Mouse (Mus musculus): Measurements from ENCODE around the gene Gdf1. TPM values are rescaled to one million over a fixed set of nuclear protein-coding genes. Genes with fewer than 3 reads are reported as not detected.

Gdf1 gene
- polyA plus RNA-seq (2012), result not detected in 2 replicates

DNA sequence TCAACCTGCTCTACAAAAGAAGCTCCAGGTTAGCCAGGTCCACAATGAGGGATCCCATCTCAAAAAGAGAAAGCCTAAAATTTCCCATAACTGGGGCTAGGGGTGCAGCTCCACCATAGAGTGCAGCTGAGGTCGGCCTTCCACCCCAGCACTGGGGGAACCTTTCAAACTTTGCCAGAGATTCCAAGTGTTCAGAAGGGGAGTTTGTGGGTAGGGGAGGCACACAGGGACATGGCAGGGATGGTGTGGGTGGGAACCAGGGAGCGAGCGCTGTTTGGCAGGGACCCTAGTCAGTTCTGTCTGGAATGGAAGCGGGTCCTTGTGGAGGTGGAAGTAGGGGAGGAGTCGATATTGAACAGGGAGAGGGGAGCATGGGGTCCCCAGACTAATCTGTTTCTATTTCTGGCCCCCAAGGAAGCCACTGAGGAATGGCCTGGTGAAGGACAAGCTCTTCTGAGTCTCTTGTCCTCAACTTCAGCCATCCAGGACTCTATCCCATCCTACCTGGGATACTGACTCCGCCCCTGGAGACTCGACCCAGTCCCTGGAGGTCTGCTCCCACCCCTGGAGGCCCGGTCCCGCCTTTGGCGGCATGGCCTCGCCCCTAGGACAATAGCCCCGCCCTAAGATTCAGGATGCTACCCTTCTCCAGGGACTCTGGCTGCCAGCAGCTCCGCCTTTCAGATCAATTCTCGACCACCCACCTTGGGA, at the start of gene Gdf1:
Gdf1 (plus strand) TSS at position 694 of the 711 bp plus-strand sequence.
- no peak for TF ChIP-seq GATA1 (IDR thresholded peaks at IDR 0.05; ENCODE audit: low read length)

DNA sequence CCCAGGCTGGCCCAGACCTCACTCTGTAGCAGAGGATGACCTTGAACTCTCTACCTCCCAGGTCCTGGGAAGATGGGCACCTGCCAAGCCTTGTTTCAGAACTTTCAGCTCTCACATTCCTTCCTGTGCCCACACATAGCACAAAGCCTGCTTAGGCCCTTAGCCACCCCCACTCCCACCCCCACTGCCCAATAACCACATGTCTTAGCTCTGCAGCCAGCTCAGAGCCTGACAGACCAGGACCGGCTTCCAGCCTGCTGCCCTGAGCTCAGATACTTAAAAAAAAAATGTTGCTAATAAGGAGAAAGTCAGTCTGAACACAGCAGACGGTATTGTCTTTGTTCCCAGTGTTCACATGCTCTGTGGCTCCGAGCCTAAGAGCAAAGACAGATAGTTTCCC, 48.6 kb upstream of the Gdf1 start:
- no peak for TF ChIP-seq GATA1 (IDR thresholded peaks at IDR 0.05; ENCODE audit: low read length)

DNA sequence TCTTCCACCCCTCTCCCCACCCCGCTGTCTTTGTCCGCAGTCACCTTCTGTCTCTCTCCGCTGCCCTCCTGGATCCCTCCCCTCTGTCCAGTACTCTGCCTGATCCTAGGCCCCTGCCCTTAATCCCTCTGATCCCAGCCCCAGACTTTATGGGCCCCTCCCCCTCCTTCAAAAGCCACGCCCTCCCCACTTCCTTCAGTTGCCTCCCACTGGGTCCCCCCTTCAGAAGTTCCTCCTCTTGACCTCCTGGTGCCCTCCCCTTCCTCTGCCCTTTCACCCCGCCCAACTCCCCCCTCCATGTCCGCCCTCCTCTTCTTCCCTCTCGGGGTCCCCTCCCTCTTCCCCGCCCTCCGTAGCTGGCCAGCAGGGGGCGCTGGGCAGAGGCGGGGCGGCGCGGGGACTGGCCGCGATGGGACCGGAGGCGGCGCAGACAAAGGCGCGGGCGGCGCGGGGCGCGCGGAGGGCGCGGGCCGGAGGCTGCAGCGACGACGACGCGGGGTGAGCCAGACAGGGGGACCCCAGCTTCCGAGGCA, 46.9 kb upstream of the Gdf1 start, which contains the start of gene Homer3:
Homer3 (plus strand) TSS at position 225 of the 533 bp plus-strand sequence.
- no peak for TF ChIP-seq GATA1 (IDR thresholded peaks at IDR 0.05; ENCODE audit: low read length)

DNA sequence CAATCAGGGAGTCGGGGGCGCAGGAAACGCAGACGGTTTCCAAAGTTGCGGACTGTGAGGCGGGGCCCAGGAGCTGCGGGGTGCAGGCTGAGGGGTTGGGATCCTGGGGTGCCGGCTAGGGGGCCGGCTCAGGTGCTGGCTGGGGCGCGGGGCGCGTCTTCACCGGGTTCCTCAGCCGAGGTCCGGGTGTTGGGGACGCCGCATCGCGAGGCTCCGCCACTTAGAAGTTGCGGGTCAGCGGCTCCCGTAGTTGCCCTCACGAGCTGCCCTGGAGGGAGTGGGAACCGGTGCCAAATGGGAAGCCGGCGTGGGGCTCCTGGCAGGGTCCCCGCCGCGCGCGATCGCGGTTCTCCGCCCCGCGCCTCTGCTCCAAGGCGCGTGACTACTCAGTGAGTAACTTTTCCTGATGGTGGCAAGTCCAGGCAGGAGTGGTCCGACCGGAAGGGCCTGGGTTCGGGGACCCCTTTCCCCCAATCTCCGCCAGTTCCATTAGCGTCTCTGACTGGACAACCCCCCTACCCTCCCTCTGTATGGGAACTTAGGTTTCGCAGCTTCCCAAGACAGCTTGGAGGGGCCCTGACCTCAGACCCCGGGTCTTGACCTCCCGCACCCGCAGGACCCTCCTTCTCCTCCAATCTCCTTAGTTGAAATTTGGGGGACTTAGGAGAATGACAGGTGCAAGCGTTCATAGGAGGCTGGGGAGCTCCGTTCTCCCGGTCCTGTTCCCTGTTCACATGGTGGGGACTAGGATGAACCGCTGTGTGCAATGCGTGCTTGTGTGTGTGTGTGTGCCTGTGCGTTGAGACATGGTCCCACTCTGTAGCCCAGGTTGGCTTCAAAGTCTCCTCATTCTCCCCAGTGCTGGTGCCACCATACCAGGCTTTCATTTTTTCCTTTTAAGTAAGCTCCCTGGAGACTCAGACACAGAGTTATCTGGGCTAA, 46.2 kb upstream of the Gdf1 start:
- no peak for TF ChIP-seq GATA1 (IDR thresholded peaks at IDR 0.05; ENCODE audit: low read length)

DNA sequence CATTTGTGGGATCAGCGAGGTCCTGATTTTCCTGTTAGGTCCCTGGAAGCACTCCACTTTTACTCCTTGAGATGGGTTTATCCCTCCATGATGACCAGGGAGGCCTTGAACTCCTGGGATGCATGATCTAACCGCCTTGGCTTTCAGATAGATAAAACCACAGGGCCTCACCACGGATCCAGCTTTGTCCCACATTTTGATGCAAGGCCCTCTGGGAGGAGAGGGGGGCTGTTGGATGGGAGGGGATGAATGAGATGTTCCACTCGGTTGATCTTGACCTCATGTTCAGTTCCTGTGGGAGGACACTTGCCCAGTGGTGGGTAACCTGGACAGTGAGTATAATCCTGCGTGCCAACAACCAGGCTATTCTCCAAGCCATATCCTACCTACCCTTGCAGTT, 45.2 kb upstream of the Gdf1 start:
- no peak for TF ChIP-seq GATA1 (IDR thresholded peaks at IDR 0.05; ENCODE audit: low read length)

DNA sequence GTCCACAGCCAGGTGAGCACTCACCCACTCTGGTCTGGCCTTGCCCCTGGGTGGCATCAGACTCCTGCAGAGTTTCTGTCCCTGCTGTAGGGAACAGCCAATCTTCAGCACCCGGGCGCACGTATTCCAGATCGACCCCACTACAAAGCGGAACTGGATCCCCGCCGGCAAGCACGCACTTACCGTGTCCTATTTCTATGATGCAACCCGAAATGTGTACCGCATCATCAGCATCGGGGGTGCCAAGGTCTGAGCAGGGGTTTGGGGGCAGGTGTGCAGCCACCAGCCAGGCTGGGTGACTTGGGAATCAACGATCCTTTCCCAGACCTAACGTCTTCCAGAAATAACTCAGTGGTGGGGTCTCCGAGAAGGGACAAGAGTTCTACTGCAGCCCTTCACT, 44.3 kb upstream of the Gdf1 start:
- TF ChIP-seq GATA1 (IDR thresholded peaks at IDR 0.05; ENCODE audit: low read length), result no peak

DNA sequence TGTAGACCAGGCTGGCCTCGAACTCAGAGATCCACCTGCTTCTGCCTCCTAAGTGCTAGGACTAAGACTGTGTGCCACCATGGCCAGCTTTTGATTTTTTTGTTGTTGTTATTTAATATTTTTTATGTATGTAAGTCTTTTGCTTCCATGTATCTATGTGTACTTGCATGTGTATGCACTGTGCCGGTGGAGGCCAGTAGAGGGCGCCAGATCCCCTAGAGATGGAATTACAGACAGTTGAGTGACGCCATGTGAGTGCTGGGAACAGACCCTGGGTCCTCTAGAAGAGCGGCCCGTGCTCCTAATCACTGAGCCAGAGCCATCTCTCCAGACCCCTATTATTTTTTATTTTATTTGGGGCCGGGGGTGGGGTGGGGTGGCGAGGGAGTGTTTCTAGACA, 42.9 kb upstream of the Gdf1 start:
- no peak for TF ChIP-seq GATA1 (IDR thresholded peaks at IDR 0.05; ENCODE audit: low read length)

DNA sequence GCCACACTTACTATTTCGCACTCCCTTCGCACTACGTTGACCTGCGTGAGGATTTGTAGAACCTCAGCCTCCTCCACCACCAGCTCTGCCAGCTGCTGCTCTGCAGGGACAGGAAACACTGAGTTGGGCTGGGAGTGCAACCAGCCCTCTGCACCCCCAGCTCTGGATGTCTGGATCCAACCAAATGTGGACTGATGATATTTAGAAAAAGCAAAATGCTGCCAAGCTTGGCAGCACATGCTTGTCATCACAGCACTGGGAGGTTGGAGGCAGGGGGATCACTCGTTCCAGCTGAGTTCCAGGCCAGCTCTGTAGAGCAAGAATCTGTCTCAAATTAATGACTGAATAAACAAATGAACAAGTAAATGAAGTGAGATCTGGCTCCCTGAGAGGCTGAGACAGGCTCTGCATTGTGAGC, 35.6 kb upstream of the Gdf1 start:
- TF ChIP-seq GATA1 (IDR thresholded peaks at IDR 0.05; ENCODE audit: low read length), result no peak

DNA sequence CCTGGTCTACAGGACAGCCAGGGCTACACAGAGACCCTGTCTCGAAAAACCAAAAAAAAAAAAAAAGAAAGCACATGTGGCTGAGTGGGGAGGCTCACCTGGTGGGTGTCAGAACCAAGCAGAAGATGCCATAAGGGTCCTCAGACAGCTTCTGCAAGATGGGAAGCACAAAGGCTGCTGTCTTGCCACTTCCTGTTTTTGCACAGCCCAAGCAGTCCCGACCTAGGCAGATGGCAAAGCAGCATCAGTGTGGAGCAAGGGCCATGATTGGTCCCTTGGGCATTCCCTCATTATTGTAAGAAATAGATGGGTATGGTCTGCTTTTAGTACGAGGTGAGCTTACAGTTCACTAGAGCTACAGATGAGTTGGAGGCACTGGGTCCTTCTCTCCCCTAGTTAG, 28.7 kb upstream of the Gdf1 start:
- TF ChIP-seq GATA1 (IDR thresholded peaks at IDR 0.05; ENCODE audit: low read length), result no peak

DNA sequence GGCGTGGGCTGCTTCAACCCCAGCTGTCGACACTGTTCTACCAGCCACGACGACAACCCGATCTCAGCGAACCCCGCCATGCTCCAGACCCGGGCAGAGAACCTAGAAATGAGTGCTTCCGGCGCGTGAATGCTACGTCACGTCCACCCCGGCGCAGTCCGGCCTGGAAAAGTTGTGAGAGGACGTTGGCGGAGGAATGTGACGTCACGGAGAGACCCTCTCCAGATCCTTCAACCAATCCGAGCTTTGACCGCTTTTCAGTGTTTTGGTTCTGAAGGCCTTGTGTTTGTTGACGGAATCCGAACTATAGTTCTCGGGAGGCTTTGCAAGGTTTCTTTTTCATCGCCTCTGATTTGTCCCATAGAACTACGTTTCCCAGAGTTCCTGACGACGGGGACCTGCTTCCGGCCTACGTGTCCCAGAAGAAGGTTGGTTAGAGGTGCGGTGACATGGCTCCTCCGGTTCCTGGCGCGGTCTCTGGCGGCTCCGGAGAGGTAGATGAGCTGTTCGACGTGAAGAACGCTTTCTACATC, 27.2 kb upstream of the Gdf1 start, which contains the start of the genes Ddx49 and Cope:
Ddx49 (minus strand) TSS at position 132 of the 533 bp plus-strand sequence.
Cope (plus strand) TSS at position 161 of the 533 bp plus-strand sequence.
- TF ChIP-seq GATA1 (IDR thresholded peaks at IDR 0.05; ENCODE audit: low read length), result no peak

DNA sequence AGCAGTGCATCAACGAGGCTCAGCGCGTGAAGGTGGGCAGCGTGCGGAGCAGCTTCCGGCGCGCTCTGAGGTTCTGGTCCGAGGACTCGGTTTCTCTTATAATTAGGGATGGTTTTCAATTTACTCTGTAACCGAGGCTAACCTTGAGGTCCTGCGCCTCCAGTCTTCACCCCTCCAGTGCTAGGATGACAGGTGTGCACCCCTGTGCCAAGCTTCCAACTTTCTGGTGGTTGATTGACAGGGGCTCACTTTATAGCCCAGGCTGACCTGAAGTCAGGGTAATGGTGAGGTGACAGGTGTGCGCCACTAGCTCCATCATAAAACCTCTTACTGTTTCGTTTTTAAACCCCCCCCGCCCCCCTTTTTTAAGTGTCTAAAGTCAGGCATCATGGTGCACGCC, 26.7 kb upstream of the Gdf1 start:
- TF ChIP-seq GATA1 (IDR thresholded peaks at IDR 0.05; ENCODE audit: low read length), result no peak

DNA sequence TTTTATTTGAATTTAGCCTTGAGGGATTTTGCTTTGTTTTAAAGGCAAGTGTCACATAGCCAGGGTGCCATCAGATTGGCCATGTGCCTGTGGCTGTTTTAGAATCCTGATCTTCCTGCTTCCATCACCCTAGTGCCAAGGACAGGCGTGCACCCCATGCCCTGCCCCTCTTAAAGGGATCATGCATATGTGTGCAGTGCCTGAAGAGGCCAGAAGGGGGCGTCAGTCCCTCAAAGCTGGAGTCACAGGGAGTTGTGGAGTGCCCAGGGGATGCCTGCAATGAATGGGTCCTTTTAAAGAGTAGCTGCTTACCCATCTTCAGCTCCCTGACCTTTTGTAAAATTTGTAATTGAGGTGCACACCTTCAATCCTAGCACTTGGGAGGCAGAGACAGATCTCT, 20.3 kb upstream of the Gdf1 start:
- TF ChIP-seq GATA1 (IDR thresholded peaks at IDR 0.05; ENCODE audit: low read length), result no peak

DNA sequence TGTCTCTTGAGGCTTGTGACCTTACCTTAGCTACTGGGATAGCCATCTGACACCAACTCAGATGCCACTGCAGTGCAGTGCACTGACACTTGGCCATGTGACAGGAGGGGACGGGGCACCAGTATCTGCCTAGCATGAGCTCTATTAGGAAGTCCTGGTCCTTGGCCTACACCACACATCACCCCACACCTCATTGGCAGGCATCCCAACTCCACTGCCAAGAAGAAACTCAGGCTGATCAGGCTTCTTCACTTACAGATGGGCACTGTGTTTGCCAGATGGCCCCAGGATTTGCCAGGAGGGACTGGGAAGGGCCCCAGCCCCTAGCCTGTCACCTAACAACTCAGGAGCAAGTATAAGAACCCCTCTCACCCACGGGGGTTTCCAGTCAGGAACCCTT, 16.2 kb upstream of the Gdf1 start:
- no peak for TF ChIP-seq GATA1 (IDR thresholded peaks at IDR 0.05; ENCODE audit: low read length)

DNA sequence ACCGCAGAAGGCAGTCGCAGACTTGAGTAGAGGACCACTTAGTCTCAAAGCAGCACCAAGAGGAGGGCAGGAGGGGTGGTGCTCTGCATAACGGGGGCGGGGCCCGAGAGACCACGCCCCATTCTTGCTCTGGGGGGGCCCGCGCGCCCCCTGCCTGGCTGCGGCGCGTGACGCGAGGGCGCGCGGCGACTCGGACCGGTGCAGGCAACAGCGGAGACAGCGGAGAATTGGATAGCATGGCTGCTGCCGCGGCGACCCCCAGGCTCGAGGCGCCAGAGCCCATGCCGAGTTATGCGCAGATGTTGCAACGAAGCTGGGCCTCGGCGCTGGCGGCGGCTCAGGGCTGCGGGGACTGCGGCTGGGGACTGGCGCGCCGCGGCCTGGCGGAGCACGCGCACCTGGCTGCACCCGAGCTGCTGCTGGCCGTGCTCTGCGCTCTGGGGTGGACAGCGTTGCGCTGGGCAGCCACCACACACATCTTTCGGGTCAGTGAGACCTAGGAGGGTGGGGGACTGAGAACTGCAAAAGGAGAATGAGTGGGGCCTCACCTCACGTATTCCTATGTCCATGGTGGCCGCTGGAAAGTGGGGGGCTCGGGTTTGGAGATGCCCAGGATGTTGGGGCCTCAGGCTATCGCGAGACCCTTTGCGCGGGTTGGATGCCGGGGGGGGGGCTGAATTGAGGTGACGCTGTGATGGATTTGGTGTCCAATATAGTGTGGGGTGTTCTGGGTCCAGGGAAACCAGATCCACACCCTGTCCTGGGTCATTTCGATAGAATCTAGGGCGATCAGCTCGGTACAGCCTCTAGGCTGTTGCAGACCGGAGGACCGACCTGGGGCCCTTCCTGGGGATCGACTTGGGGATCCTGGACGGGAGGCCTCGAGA, 13.8 kb upstream of the Gdf1 start, which contains the start of gene Cers1:
Cers1 (plus strand) TSS at position 152 of the 887 bp plus-strand sequence.
- no peak for TF ChIP-seq GATA1 (IDR thresholded peaks at IDR 0.05; ENCODE audit: low read length)
